Comparison of ENCODE assay signal across 10 mouse cellular contexts in genomic region chr15:80219705-80220657, GRCm38 (mm10). TPM values are rescaled to one million over a fixed set of nuclear protein-coding genes. Genes with fewer than 3 reads are reported as not detected.
DNase-seq lines count a peak whose midpoint lies in the region; ATAC-seq and TF ChIP-seq lines count a peak whose summit lies in the region.
"Had no signal": no experiment of that assay in that cellular context is flagged by ENCODE, and none has a peak within 500 bp of the region (broad histone marks: within the 10 kb centered on the region; RNA-seq: fewer than 3 reads in every experiment).

No protein-coding gene starts in this region.

- H3K4me3 ChIP-seq in heart, embryonic 12.5 days = no peak overlapping the region
- no peak overlapping the region for H3K4me3 ChIP-seq in heart, adult 2 months
- no peak overlapping the region for H3K4me3 ChIP-seq in neural tube, embryonic 12.5 days
- H3K4me3 ChIP-seq in intestine, postnatal 0 days (ENCODE audit: low read depth, low read length) = no peak overlapping the region
- H3K4me3 ChIP-seq in stomach, postnatal 0 days (ENCODE audit: low read depth, low read length) = no peak overlapping the region
- H3K4me3 ChIP-seq: erythroblast, embryonic 14.5 days had no signal

- H3K9me3 ChIP-seq in heart, embryonic 12.5 days (replicated peaks) = no peaks in the 10 kb centered on the region
- no peaks in the 10 kb centered on the region for H3K9me3 ChIP-seq in neural tube, embryonic 12.5 days
- no peaks in the 10 kb centered on the region for H3K9me3 ChIP-seq in intestine, postnatal 0 days (ENCODE audit: control insufficient read depth)
- no peaks in the 10 kb centered on the region for H3K9me3 ChIP-seq in stomach, postnatal 0 days (ENCODE audit: control insufficient read depth, low read length)

- H3K4me2 ChIP-seq in heart, embryonic 12.5 days = peak overlapping the region; percentile 45
- 0 out of 2 replicates have a peak overlapping the region, but pooled peaks have one; percentile 25 for H3K4me2 ChIP-seq in neural tube, embryonic 12.5 days (replicated peaks)
- peak overlapping the region; percentile 40 for H3K4me2 ChIP-seq in intestine, postnatal 0 days (replicated peaks; ENCODE audit: low read depth)
- H3K4me2 ChIP-seq in stomach, postnatal 0 days (replicated peaks; ENCODE audit: low read depth) = peak overlapping the region; percentile 20; the same call in 1 of the 2 replicates

- H3K79me2 ChIP-seq in heart, adult 2 months (replicated peaks; ENCODE audit: control insufficient read depth, insufficient read depth, low read length) = no peaks in the 10 kb centered on the region

- H3K27me3 ChIP-seq in heart, embryonic 12.5 days (replicated peaks) = no peaks in the 10 kb centered on the region
- no peaks in the 10 kb centered on the region for H3K27me3 ChIP-seq in heart, adult 2 months (ENCODE audit: control insufficient read depth, insufficient read depth, low read length)
- H3K27me3 ChIP-seq in neural tube, embryonic 12.5 days (replicated peaks) = no peaks in the 10 kb centered on the region
- H3K27me3 ChIP-seq in intestine, postnatal 0 days (replicated peaks; ENCODE audit: control insufficient read depth, insufficient read depth, low read length) = no peaks in the 10 kb centered on the region
- no peaks in the 10 kb centered on the region for H3K27me3 ChIP-seq in stomach, postnatal 0 days (ENCODE audit: control insufficient read depth, insufficient read depth, low read length)

- 0 out of 2 replicates have a peak overlapping the region, but pooled peaks have one; percentile 19 for H3K9ac ChIP-seq in heart, embryonic 12.5 days
- H3K9ac ChIP-seq in heart, adult 2 months (ENCODE audit: low read depth, low read length) = no peak overlapping the region
- no peak overlapping the region for H3K9ac ChIP-seq in neural tube, embryonic 12.5 days
- no peak overlapping the region for H3K9ac ChIP-seq in intestine, postnatal 0 days (ENCODE audit: low read depth, low read length)
- no peak overlapping the region for H3K9ac ChIP-seq in stomach, postnatal 0 days (ENCODE audit: low read length)

- intact Hi-C loops in heart, adult 2 months (cut with DNase I) = loop anchor here (10.0 kb wide), 1 partner anchor 275 kb away; no protein-coding TSS in a partner anchor
- intact Hi-C loops in gastrocnemius, postnatal 14 days (cut with DNase I; ENCODE audit: low total_unique reads) = loop anchor here (10.0 kb wide), 1 partner anchor 105 kb away; no protein-coding TSS in a partner anchor

- no peak; the same call in 1 of the 2 replicates for ATAC-seq in heart, embryonic 12.5 days (ENCODE audit: insufficient number of reproducible peaks, low FRiP score)
- no peak for ATAC-seq in neural tube, embryonic 12.5 days (ENCODE audit: low FRiP score, low read depth)
- ATAC-seq in intestine, postnatal 0 days = no peak
- ATAC-seq in stomach, postnatal 0 days (ENCODE audit: low FRiP score, low TSS enrichment) = peak; percentile 31; the same call in 1 of the 2 replicates

- H3K27ac ChIP-seq in heart, embryonic 12.5 days (ENCODE audit: poor library complexity, severe bottlenecking) = no peak overlapping the region
- H3K27ac ChIP-seq in heart, adult 2 months = no peak overlapping the region
- no peak overlapping the region for H3K27ac ChIP-seq in neural tube, embryonic 12.5 days
- no peak overlapping the region for H3K27ac ChIP-seq in intestine, postnatal 0 days (ENCODE audit: low read depth, low read length)
- peak overlapping the region; percentile 61; the same call in 1 of the 2 replicates for H3K27ac ChIP-seq in stomach, postnatal 0 days (replicated peaks)

- no peak for TF ChIP-seq POLR2A in heart, adult 2 months (IDR thresholded peaks at IDR 0.05; ENCODE audit: insufficient read depth, low read depth, low read length)

- WGBS in heart, embryonic 12.5 days = 58% methylated on average over 4 of the region's 4 CpGs
- WGBS in heart, adult 2 months = 60% methylated on average over 4 of the region's 4 CpGs
- WGBS in neural tube, embryonic 12.5 days = 74% methylated on average over 4 of the region's 4 CpGs
- 59% methylated on average over 4 of the region's 4 CpGs for WGBS in intestine, postnatal 0 days
- 53% methylated on average over 4 of the region's 4 CpGs for WGBS in stomach, postnatal 0 days

- no peaks in the 10 kb centered on the region for H3K36me3 ChIP-seq in heart, embryonic 12.5 days
- no peaks in the 10 kb centered on the region for H3K36me3 ChIP-seq in heart, adult 2 months (ENCODE audit: control insufficient read depth, insufficient read depth, low read length)
- no peaks in the 10 kb centered on the region for H3K36me3 ChIP-seq in neural tube, embryonic 12.5 days
- H3K36me3 ChIP-seq in intestine, postnatal 0 days (ENCODE audit: control insufficient read depth, insufficient read depth) = no peaks in the 10 kb centered on the region
- H3K36me3 ChIP-seq in stomach, postnatal 0 days (ENCODE audit: control insufficient read depth, insufficient read depth, low read length) = no peaks in the 10 kb centered on the region

- TF ChIP-seq EP300 in heart, adult 2 months (IDR thresholded peaks at IDR 0.05; ENCODE audit: insufficient read depth, low read depth, low read length) = no peak
- TF ChIP-seq EP300 in stomach, postnatal 0 days (optimal IDR thresholded peaks at IDR 0.05) = no peak

- no peak for DNase-seq in heart, adult 2 months
- DNase-seq in neural tube, embryonic 10.5 days (ENCODE audit: extremely low spot score, low spot score) = no peak
- DNase-seq in stomach, postnatal 0 days (ENCODE audit: low spot score) = no peak
- no peak for DNase-seq in gastrocnemius, postnatal 14 days
- DNase-seq in ovary, postnatal 36 days (ENCODE audit: low spot score) = no peak

- peaks cover 20% of the 10 kb centered on the region for H3K4me1 ChIP-seq in heart, embryonic 12.5 days (replicated peaks)
- no peaks in the 10 kb centered on the region for H3K4me1 ChIP-seq in heart, adult 2 months (ENCODE audit: control insufficient read depth, insufficient read depth, low read length)
- H3K4me1 ChIP-seq in neural tube, embryonic 12.5 days = no peaks in the 10 kb centered on the region
- no peaks in the 10 kb centered on the region for H3K4me1 ChIP-seq in intestine, postnatal 0 days (replicated peaks; ENCODE audit: control insufficient read depth, insufficient read depth, low read length)
- no peaks in the 10 kb centered on the region; the same call in 1 of the 2 replicates for H3K4me1 ChIP-seq in stomach, postnatal 0 days (replicated peaks; ENCODE audit: control insufficient read depth, insufficient read depth)

- TF ChIP-seq CTCF in heart, adult 2 months (IDR thresholded peaks at IDR 0.05) = no peak
- no peak for TF ChIP-seq CTCF in intestine, postnatal 0 days (IDR thresholded peaks at IDR 0.05; ENCODE audit: low read depth)
- TF ChIP-seq CTCF in stomach, postnatal 0 days (IDR thresholded peaks at IDR 0.05; ENCODE audit: low read depth) = no peak

RNA-seq across cellular contexts. Expression of gene Mief1, which starts 13.8 kb away (rescaled TPM):
- polyA plus RNA-seq in heart, embryonic 12.5 days (2016; fragmentation: Nextera tagmentation; extraction: Ambion mirVana) = 31.4 and 33.2 TPM in 2 replicates
- 10 to 100 TPM; 27.0 to 29.5 TPM for total RNA-seq in heart, adult 2 months (2021)
- 12.2 and 17.3 TPM in 2 replicates for polyA plus RNA-seq in heart, adult 2 months (2012; rRNA removed)
- 42.1 and 46.0 TPM in 2 replicates for polyA plus RNA-seq in neural tube, embryonic 12.5 days (2016; fragmentation: Nextera tagmentation; extraction: Ambion mirVana)
- polyA plus RNA-seq in intestine, postnatal 0 days (2015; fragmentation: Nextera tagmentation; extraction: Ambion mirVana) = 12.0 and 14.2 TPM in 2 replicates
- polyA plus RNA-seq in stomach, postnatal 0 days (2015; fragmentation: Nextera tagmentation; extraction: Ambion mirVana) = 12.6 TPM in 2 replicates
- total RNA-seq in gastrocnemius, postnatal 14 days (2021) = 10 to 100 TPM; 20.7 TPM

RNA-seq across cellular contexts. Expression of gene AC140267.1, which starts 15.7 kb away (rescaled TPM):
- polyA plus RNA-seq in heart, embryonic 12.5 days (2016; fragmentation: Nextera tagmentation; extraction: Ambion mirVana) = 4.0 TPM in 1 of 2 replicates, not detected in the other
- 10 to 100 TPM; 10.3 to 29.5 TPM for total RNA-seq in heart, adult 2 months (2021)
- not detected in 2 replicates for polyA plus RNA-seq in heart, adult 2 months (2012; rRNA removed)
- polyA plus RNA-seq in neural tube, embryonic 12.5 days (2016; fragmentation: Nextera tagmentation; extraction: Ambion mirVana) = 9.5 TPM in 1 of 2 replicates, not detected in the other
- not detected in 2 replicates for polyA plus RNA-seq in intestine, postnatal 0 days (2015; fragmentation: Nextera tagmentation; extraction: Ambion mirVana)
- polyA plus RNA-seq in stomach, postnatal 0 days (2015; fragmentation: Nextera tagmentation; extraction: Ambion mirVana) = not detected in 2 replicates
- total RNA-seq in gastrocnemius, postnatal 14 days (2021) = 1 to 10 TPM; 2.2 to 6.2 TPM
- total RNA-seq: hematopoietic stem cell, adult 5-6 weeks had no signal
- polyA plus RNA-seq: erythroblast, embryonic 14.5 days had no signal

RNA-seq across cellular contexts. Expression of gene Atf4, which starts 35.0 kb away (rescaled TPM):
- polyA plus RNA-seq in heart, embryonic 12.5 days (2016; fragmentation: Nextera tagmentation; extraction: Ambion mirVana) = 76.4 and 79.9 TPM in 2 replicates
- 10 to 100 TPM; 69.6 to 78.5 TPM for total RNA-seq in heart, adult 2 months (2021)
- polyA plus RNA-seq in heart, adult 2 months (2012; rRNA removed) = 65.6 and 108 TPM in 2 replicates
- 111 and 123 TPM in 2 replicates for polyA plus RNA-seq in neural tube, embryonic 12.5 days (2016; fragmentation: Nextera tagmentation; extraction: Ambion mirVana)
- 95.2 and 106 TPM in 2 replicates for polyA plus RNA-seq in intestine, postnatal 0 days (2015; fragmentation: Nextera tagmentation; extraction: Ambion mirVana)
- 104 and 114 TPM in 2 replicates for polyA plus RNA-seq in stomach, postnatal 0 days (2015; fragmentation: Nextera tagmentation; extraction: Ambion mirVana)
- 100 to 1,000 TPM; 101 to 102 TPM for total RNA-seq in gastrocnemius, postnatal 14 days (2021)

RNA-seq across cellular contexts. Expression of gene Rps19bp1, which starts 44.1 kb away (rescaled TPM):
- 37.9 and 42.4 TPM in 2 replicates for polyA plus RNA-seq in heart, embryonic 12.5 days (2016; fragmentation: Nextera tagmentation; extraction: Ambion mirVana)
- total RNA-seq in heart, adult 2 months (2021) = 10 to 100 TPM; 15.6 to 16.4 TPM
- polyA plus RNA-seq in heart, adult 2 months (2012; rRNA removed) = 12.2 and 12.7 TPM in 2 replicates
- 63.9 and 65.0 TPM in 2 replicates for polyA plus RNA-seq in neural tube, embryonic 12.5 days (2016; fragmentation: Nextera tagmentation; extraction: Ambion mirVana)
- 48.4 and 49.3 TPM in 2 replicates for polyA plus RNA-seq in intestine, postnatal 0 days (2015; fragmentation: Nextera tagmentation; extraction: Ambion mirVana)
- 39.5 and 43.3 TPM in 2 replicates for polyA plus RNA-seq in stomach, postnatal 0 days (2015; fragmentation: Nextera tagmentation; extraction: Ambion mirVana)
- total RNA-seq in gastrocnemius, postnatal 14 days (2021) = 10 to 100 TPM; 15.8 to 17.7 TPM

RNA-seq across cellular contexts. Expression of gene Mgat3, which starts 46.5 kb away (rescaled TPM):
- 1.4 TPM in 2 replicates for polyA plus RNA-seq in heart, embryonic 12.5 days (2016; fragmentation: Nextera tagmentation; extraction: Ambion mirVana)
- total RNA-seq in heart, adult 2 months (2021) = 1 to 10 TPM; 2.3 to 3.5 TPM
- 4.9 and 5.5 TPM in 2 replicates for polyA plus RNA-seq in heart, adult 2 months (2012; rRNA removed)
- polyA plus RNA-seq in neural tube, embryonic 12.5 days (2016; fragmentation: Nextera tagmentation; extraction: Ambion mirVana) = 13.7 and 13.8 TPM in 2 replicates
- polyA plus RNA-seq in intestine, postnatal 0 days (2015; fragmentation: Nextera tagmentation; extraction: Ambion mirVana) = 12.2 and 13.1 TPM in 2 replicates
- 5.8 and 5.9 TPM in 2 replicates for polyA plus RNA-seq in stomach, postnatal 0 days (2015; fragmentation: Nextera tagmentation; extraction: Ambion mirVana)
- total RNA-seq in gastrocnemius, postnatal 14 days (2021) = 1 to 10 TPM; 1.3 to 3.1 TPM
- total RNA-seq: hematopoietic stem cell, adult 5-6 weeks had no signal
- polyA plus RNA-seq: erythroblast, embryonic 14.5 days had no signal
